Mouse (Mus musculus) hindbrain, embryonic 13.5 days (tissue): ENCODE measurements around the gene 5730596B20Rik. TPM values are rescaled to one million over a fixed set of nuclear protein-coding genes. Genes with fewer than 3 reads are reported as not detected.

Experiments
- ATAC-seq: fragments of 200-750 bp; cut with Nextera tagmentation; 2 replicates; pipeline ENCODE4 v1.8.0; 2017; ENCODE audit warnings: moderate TSS enrichment; ENCODE audit not compliant: low FRiP score
- H3K27ac ChIP-seq: fragments of 300-500 bp; sonication (generic); 2 replicates; pipeline ENCODE4 v1.5.1; 2015; ENCODE audit warnings: inconsistent platforms, mild to moderate bottlenecking, moderate library complexity
- H3K27me3 ChIP-seq: fragments of 300-500 bp; sonication (generic); 2 replicates; pipeline ENCODE4 v1.6.1; 2015; ENCODE audit warnings: mild to moderate bottlenecking, inconsistent platforms
- H3K36me3 ChIP-seq: fragments of 300-500 bp; sonication (generic); 2 replicates; pipeline ENCODE4 v1.6.1; 2015; ENCODE audit warnings: mild to moderate bottlenecking, inconsistent platforms
- H3K4me1 ChIP-seq: fragments of 300-500 bp; sonication (generic); replicated peaks from 2 replicates; pipeline ENCODE4 v1.6.1; 2015; ENCODE audit warnings: inconsistent platforms
- H3K4me2 ChIP-seq: fragments of 300-500 bp; sonication (generic); 2 replicates; pipeline ENCODE4 v1.6.1; 2015; ENCODE audit warnings: inconsistent platforms, mild to moderate bottlenecking, moderate library complexity
- H3K4me3 ChIP-seq: fragments of 300-500 bp; sonication (generic); 2 replicates; pipeline ENCODE4 v1.5.1; 2015; ENCODE audit warnings: mild to moderate bottlenecking, inconsistent platforms
- H3K9ac ChIP-seq: fragments of 300-500 bp; sonication (generic); 2 replicates; pipeline ENCODE4 v1.6.1; 2015; ENCODE audit warnings: mild to moderate bottlenecking, inconsistent platforms
- H3K9me3 ChIP-seq: fragments of 300-500 bp; sonication (generic); 2 replicates; pipeline ENCODE4 v1.6.1; 2016; ENCODE audit warnings: inconsistent platforms
- WGBS: fragments of 180-500 bp; shearing (Covaris S2); methylation state at CpG from one replicate; pipeline ENCODE4 v1.1.7; 2015; 5-methylcytosine and 5-hydroxymethylcytosine counted together
- polyA plus RNA-seq: library from polyadenylated mRNA; unstranded; fragments of >200 nt; fragmentation: Nextera tagmentation; extraction: Ambion mirVana; gene quantifications from 2 replicates; pipeline ENCODE4 v1.2.1, GENCODE M21; 2015

The 5730596B20Rik gene
- polyA plus RNA-seq = 7.6 and 8.3 TPM in 2 replicates

DNA sequence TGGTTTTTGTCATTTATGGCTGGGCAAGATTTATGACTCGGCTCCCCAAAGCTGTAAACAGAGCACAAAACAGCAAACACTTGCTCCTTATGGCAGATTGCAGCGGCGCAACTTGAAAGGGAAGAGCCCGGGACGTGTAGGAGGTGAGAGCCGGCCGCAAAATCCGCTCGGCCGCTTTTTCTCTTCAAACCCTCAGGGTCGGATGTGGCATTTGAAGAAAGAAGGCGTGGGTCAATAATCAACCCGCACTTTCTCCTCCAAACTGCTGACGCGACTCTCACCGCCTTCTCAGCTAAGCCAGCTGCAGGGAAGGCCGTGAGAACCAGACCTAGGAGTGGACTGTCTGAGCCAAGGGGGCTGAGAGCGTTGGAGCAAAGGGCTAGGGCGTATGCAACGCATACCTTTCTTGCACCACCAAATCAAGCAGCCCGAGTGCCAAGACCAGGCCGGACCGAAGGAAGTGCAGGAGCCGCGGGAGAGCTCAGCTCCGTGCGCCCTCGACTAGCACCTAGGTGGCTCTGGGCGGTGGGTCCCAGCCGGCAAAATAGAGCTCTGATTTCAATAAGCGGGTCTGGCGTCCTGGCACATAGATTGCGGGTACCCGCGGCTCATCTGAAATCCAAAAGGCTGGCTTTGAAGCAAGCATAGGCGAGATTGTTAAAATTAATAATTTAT is at the start of gene 5730596B20Rik:
Gene 5730596B20Rik, plus strand, starts transcription at position 438 of the 675 bp plus-strand sequence.
- peak within 1 kb of the TSS; percentile 70 for H3K4me3 ChIP-seq
- peak within 1 kb of the TSS; percentile 88 for H3K4me2 ChIP-seq
- peak within 1 kb of the TSS; percentile 99 for H3K27ac ChIP-seq

DNA sequence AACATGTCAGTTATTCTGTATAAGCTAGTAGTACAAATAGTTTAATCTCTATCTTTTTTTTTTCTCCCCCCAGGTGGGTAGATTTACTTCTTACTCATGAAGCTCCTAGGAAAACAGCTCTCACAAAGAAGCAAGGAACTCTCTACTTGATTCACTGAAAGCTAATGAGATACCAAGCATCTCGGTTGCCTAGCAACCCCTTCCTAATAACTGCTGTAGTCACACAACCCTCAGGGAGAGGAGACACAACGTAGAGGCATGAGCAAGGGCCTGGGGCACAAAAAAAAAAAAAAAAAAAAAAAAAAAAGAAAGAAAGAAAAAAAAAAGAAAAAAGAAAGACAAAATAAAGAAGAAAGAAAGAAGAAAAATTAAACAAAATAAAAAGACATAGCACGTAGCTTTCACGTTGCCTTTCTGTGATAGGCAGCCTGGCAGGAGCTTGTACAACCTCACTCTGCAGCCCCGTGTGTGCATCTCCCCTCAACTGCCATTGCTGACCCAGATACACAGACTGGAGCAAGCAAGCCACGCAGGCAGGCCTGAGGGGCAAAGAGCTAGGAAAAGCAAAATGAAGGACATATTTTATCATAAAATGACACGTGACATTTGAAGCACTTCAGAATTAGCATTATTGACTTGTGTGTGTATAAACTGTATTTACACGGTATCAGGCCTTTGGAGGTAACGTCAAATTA is 39.3 kb upstream of the 5730596B20Rik start:
- 0 out of 2 replicates have a peak overlapping the region, but pooled peaks have one; percentile 48 for H3K27ac ChIP-seq
- 45% methylated on average over 9 of the region's 9 CpGs for WGBS
- no peak overlapping the region for H3K4me3 ChIP-seq
- peaks cover 14% of the 10 kb centered on the region for H3K4me1 ChIP-seq
- ATAC-seq = 0 out of 2 replicates have a peak, but pooled peaks have one; percentile 61
- H3K4me2 ChIP-seq = no peak overlapping the region
- no peaks in the 10 kb centered on the region for H3K27me3 ChIP-seq
- H3K36me3 ChIP-seq = no peaks in the 10 kb centered on the region
- H3K9ac ChIP-seq = no peak overlapping the region
- H3K9me3 ChIP-seq = no peaks in the 10 kb centered on the region

More for the DNA sequence above, at the start of gene 5730596B20Rik:
- WGBS = under 1% methylated on average over 36 of the region's 36 CpGs
- Histone ChIP-seq H3K4me1 (peaks cover 34% of the 10 kb centered on the region), H3K9me3 (no peaks in the 10 kb centered on the region), H3K36me3 (no peaks in the 10 kb centered on the region), H3K27me3 (peaks cover 52% of the 10 kb centered on the region), H3K9ac (peak within 1 kb of the TSS; percentile 97)
- ATAC-seq = no peak

DNA sequence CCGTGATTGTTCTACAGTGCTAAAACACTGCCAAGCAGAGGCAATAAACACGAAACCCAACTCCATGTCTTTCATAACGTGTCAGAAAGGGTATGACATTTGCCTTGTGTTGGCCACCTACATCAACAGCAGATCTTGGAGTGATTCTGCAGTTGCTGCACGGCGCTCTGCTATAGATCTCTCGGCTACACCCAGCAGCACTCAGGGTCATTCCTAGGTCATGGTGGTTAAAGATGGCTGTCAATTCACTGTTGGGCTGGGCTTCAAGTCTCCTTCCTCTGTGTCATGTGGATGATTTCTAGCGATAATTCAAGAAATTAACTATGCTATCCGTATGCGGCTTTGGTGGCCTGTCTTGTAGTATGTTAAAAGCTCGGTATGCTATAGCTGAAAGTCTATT is 38.7 kb upstream of the 5730596B20Rik start:
- 54% methylated on average over 10 of the region's 10 CpGs for WGBS

DNA sequence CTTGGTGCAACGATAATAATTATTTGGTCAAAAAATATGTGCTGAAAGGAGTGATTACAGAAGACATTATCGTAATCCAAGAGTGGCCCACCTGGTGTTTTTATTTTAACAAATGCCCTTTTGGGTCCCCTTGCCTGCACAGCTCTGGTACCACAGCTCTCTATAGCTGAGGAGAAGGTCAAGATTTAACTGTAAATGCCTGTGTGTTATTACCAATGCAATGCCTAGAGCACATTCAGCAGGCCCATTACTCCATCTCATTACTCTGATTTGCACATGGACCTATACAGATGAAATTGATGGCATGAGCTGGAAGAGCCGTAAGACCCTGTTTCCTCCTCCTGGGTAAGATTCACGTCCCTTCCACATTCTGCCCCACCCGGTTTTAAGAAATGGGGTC is 38.2 kb upstream of the 5730596B20Rik start:
- H3K27ac ChIP-seq = peak overlapping the region; percentile 35; the same call in 1 of the 2 replicates
- no peak for ATAC-seq

More for the DNA sequence above, 38.7 kb upstream of the 5730596B20Rik start:
- no peak overlapping the region for H3K9ac ChIP-seq
- ATAC-seq = no peak; the same call in 1 of the 2 replicates
- 0 out of 2 replicates have a peak overlapping the region, but pooled peaks have one; percentile 35 for H3K27ac ChIP-seq
- H3K27me3 ChIP-seq = no peaks in the 10 kb centered on the region
- H3K9me3 ChIP-seq = no peaks in the 10 kb centered on the region
- H3K4me3 ChIP-seq = no peak overlapping the region
- H3K4me2 ChIP-seq = no peak overlapping the region
- peaks cover 14% of the 10 kb centered on the region for H3K4me1 ChIP-seq
- H3K36me3 ChIP-seq = no peaks in the 10 kb centered on the region

DNA sequence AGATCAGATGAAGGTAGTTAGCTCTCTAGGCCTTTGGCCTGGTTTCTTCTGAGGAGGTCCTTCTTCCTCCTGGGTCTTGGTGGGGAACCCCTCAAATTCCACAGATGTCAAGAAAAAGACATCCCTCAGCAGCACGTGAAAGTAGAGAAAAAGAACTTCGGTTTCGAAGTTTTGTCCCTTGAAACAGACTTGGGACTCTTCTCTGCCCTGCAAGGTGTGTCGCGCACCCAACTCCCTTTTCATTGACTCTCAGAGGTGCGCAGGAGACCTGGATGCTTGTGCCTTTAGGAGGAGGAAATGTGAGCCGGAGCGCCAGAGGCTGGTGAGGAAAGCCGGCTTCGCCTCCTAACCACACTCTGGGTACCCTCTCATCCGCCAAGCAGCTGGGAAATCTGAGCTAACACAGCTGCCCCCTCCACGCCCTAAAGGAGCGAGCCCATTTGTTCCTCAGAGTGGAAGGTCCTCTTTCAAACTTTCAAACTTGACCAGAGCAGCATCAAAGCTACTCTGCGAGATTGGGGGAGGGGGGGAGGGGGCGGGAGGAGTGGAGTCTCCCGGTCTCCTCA is 26.8 kb upstream of the 5730596B20Rik start:
- Histone ChIP-seq H3K9ac (no peak overlapping the region), H3K27ac (no peak overlapping the region), H3K36me3 (no peaks in the 10 kb centered on the region), H3K4me2 (no peak overlapping the region), H3K27me3 (peaks cover 80% of the 10 kb centered on the region), H3K4me3 (no peak overlapping the region), H3K4me1 (peaks cover 8% of the 10 kb centered on the region; the same call in 1 of the 2 replicates), H3K9me3 (no peaks in the 10 kb centered on the region)
- 5% methylated on average over 16 of the region's 16 CpGs for WGBS
- ATAC-seq = no peak

More for the DNA sequence above, 38.2 kb upstream of the 5730596B20Rik start:
- Histone ChIP-seq H3K4me2 (no peak overlapping the region), H3K4me3 (no peak overlapping the region), H3K9me3 (no peaks in the 10 kb centered on the region), H3K27me3 (no peaks in the 10 kb centered on the region), H3K4me1 (peaks cover 14% of the 10 kb centered on the region), H3K9ac (no peak overlapping the region), H3K36me3 (no peaks in the 10 kb centered on the region)
- 67% methylated on average over 5 of the region's 5 CpGs for WGBS

DNA sequence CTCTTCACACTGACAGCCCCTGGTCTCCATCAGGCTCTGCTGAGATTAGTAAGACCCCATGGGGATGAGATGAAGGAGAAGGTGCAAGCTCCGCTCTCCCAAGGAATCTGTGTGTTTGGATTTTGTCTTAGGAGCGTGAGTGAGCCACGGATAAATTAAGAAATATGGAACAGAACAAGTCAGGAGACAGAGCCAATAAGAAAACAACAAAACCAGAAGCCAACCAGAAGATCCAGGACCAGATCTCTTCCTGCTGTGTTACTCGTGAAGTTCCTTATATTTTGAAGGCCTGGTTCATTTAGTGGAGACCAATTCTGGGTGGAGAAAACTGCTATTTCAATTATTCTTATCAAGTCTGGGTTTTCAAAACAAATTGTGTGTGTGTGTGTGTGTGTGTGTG is 25.7 kb upstream of the 5730596B20Rik start:
- Histone ChIP-seq H3K27ac (no peak overlapping the region), H3K4me2 (no peak overlapping the region), H3K36me3 (no peaks in the 10 kb centered on the region), H3K9ac (no peak overlapping the region), H3K27me3 (peaks cover 87% of the 10 kb centered on the region), H3K4me1 (peaks cover 10% of the 10 kb centered on the region; the same call in 1 of the 2 replicates), H3K4me3 (no peak overlapping the region), H3K9me3 (no peaks in the 10 kb centered on the region)
- 21% methylated on average over 4 of the region's 4 CpGs for WGBS
- no peak for ATAC-seq

DNA sequence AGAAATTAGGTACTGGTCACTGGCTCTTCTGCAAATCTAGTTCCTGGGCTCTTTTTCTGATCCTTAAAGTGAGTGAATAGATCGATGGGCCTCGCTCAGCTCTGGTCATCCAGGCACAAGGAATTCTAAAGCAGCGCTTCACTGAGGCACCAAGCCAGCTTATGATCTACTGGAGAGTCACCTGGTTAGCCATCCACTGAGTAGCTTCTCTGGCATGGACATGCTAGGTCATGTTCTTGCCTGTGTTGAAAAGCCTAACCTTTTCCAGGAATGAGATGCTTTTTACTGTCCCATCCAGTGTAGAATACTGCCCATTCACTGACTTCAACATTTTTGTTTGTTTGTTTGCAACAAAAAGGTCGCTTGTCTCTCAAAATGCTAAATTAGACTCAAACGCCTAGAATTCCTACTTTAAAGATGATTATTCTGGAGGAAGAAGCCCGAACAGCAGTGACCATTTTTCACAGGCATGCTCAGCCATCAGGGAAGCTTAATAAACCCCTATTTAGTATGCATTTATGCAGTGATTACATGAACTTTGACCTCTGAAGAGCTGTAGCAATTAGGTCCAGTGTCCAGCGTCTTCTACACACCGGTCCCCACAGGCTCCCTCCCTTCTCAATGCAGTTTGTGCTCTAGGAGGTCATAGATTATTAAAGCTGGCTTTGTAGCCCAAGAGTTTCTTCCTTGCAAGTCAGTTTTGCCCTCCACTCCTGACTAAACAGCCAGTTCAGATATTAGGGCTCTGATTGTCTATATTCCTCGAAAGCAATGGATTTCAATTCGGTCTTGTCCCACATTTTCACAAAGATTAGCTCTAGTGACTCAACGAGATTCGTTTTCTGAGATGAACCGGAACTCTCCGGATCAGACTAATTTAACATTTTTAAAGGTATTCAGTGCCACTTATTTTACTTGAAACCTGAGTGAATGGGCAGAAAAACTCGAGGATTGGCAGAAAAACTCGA is 24.8 kb upstream of the 5730596B20Rik start:
- peaks cover 17% of the 10 kb centered on the region for H3K4me1 ChIP-seq
- H3K4me3 ChIP-seq = no peak overlapping the region
- H3K27me3 ChIP-seq = peaks cover 87% of the 10 kb centered on the region
- H3K9me3 ChIP-seq = no peaks in the 10 kb centered on the region
- no peak overlapping the region for H3K27ac ChIP-seq
- H3K4me2 ChIP-seq = no peak overlapping the region
- ATAC-seq = no peak
- 7% methylated on average over 16 of the region's 16 CpGs for WGBS
- no peaks in the 10 kb centered on the region for H3K36me3 ChIP-seq
- no peak overlapping the region for H3K9ac ChIP-seq

DNA sequence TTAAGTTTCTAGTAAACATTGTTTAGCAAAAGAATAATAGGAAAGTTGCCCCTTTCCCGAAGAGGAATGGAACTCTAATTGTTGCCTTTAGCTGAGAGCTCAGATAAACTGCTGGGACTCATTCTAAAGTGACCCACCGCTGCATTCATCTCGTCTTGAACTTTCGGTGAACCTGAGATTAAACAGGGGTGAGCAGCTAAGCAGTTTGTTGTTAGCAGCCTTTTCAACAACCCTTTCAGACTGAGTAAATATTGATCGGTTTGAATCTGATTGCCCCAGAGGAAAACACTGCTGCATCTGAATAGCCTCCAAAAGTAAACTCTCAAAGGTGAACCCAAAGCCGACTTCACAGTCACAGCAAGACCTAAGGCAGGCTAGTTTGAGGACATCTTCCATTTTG is 24.0 kb upstream of the 5730596B20Rik start:
- Histone ChIP-seq H3K27ac (no peak overlapping the region), H3K9me3 (no peaks in the 10 kb centered on the region), H3K4me1 (peaks cover 23% of the 10 kb centered on the region), H3K4me3 (no peak overlapping the region), H3K9ac (no peak overlapping the region), H3K4me2 (no peak overlapping the region), H3K36me3 (no peaks in the 10 kb centered on the region), H3K27me3 (peaks cover 85% of the 10 kb centered on the region)
- no peak for ATAC-seq
- WGBS = 2% methylated on average over 6 of the region's 6 CpGs

DNA sequence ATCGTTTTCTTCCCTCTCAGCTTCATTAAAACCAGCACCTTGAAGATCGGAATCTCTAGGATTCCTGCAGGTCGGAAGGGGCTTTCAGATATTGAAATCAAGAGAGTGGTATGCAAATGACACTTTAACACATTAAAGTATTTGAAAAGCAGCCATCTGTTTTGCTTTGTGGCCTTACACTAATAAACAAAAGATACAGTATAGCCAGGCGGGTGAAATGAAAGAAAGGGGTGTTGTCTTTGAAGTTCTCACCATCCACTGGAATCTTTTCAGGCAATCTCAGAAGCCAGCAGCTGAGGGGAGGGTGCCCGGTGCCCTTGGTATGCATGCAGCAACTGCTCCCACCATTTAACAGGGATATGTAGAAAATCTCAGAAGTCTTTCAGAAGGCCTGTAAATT is 23.3 kb upstream of the 5730596B20Rik start:
- H3K36me3 ChIP-seq = no peaks in the 10 kb centered on the region
- H3K27ac ChIP-seq = no peak overlapping the region
- no peak overlapping the region for H3K9ac ChIP-seq
- H3K9me3 ChIP-seq = no peaks in the 10 kb centered on the region
- peaks cover 25% of the 10 kb centered on the region for H3K4me1 ChIP-seq
- no peak for ATAC-seq
- H3K27me3 ChIP-seq = peaks cover 81% of the 10 kb centered on the region
- H3K4me3 ChIP-seq = no peak overlapping the region
- 9% methylated on average over 5 of the region's 5 CpGs for WGBS
- no peak overlapping the region for H3K4me2 ChIP-seq

DNA sequence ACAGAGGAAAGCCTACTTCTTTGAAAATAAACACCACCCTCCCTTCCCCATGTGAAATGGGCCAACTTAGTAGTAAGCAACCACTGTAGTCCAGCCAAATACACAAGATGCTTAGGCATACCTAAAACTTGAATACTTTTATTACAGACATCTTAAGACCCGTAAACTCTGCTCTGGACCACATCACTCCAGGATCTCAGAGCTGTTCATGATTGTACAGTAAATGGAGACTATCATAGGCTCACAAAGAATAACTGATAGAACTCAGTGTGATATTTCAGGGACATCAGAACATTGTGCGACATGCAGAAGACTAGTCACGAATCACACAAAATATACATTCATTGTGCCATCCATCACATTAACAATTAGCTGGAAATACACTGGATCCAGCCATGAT is 21.8 kb upstream of the 5730596B20Rik start:
- Histone ChIP-seq H3K4me1 (peaks cover 39% of the 10 kb centered on the region), H3K9ac (no peak overlapping the region), H3K27me3 (peaks cover 79% of the 10 kb centered on the region), H3K4me2 (no peak overlapping the region), H3K36me3 (no peaks in the 10 kb centered on the region), H3K27ac (no peak overlapping the region), H3K9me3 (no peaks in the 10 kb centered on the region), H3K4me3 (no peak overlapping the region)
- no peak for ATAC-seq
- WGBS = 47% methylated on average over 3 of the region's 3 CpGs

DNA sequence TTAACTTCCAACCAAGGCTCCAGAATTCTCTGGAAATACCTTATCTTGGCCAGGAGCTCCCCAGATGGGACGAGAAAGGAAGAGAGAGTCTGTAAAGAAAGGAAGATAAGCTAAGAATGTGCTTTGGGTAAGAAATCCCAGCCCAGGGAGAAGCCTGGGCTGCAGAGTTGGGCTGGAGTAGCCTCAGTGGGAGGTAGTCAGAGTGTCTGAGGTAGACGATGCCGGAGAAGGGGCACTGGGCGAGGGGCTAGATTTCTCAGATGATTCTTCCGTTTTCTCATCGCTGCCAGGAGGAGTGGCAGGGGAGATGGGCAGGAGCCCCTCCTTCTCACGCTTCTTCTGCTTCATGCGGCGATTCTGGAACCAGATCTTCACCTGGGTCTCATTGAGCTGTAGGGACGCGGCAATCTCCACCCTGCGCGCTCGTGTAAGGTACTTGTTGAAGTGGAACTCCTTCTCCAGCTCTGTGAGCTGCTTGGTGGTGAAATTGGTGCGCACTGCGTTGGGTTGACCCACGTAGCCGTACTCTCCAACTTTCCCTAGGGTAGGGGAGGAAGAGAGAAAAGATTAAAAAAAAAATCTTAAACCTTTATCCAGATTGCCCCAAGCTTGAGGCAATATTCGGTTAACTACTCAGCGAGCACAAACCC is 20.6 kb upstream of the 5730596B20Rik start:
- Histone ChIP-seq H3K27ac (no peak overlapping the region), H3K9ac (peak overlapping the region; percentile 43; the same call in 1 of the 2 replicates), H3K4me2 (peak overlapping the region; percentile 88), H3K9me3 (no peaks in the 10 kb centered on the region), H3K27me3 (peaks cover 71% of the 10 kb centered on the region), H3K4me3 (peak overlapping the region; percentile 70), H3K36me3 (no peaks in the 10 kb centered on the region), H3K4me1 (peaks cover 42% of the 10 kb centered on the region)
- no peak for ATAC-seq
- 3% methylated on average over 20 of the region's 20 CpGs for WGBS
